Comparison of ENCODE assay signal across 22 mouse cellular contexts in genomic region chr5:78535308-78535707, GRCm38 (mm10).
DNase-seq lines count a peak whose midpoint lies in the region; ATAC-seq and TF ChIP-seq lines count a peak whose summit lies in the region.
"Had no signal": no experiment of that assay in that cellular context is flagged by ENCODE, and none has a peak within 500 bp of the region (broad histone marks: within the 10 kb centered on the region; RNA-seq: fewer than 3 reads in every experiment).

No protein-coding gene starts in this region.

- H3K27me3 ChIP-seq in kidney, postnatal 0 days (ENCODE audit: insufficient read depth, low read length) = no peaks in the 10 kb centered on the region
- no peaks in the 10 kb centered on the region for H3K27me3 ChIP-seq in kidney, embryonic 15.5 days
- no peaks in the 10 kb centered on the region for H3K27me3 ChIP-seq in intestine, embryonic 16.5 days (replicated peaks; ENCODE audit: control insufficient read depth, insufficient read depth, low read length)
- H3K27me3 ChIP-seq: embryonic facial prominence, embryonic 12.5 days; forebrain, embryonic 13.5 days; forebrain, embryonic 15.5 days had no signal

- H3K4me1 ChIP-seq in kidney, postnatal 0 days (replicated peaks; ENCODE audit: insufficient read depth, low read length) = no peaks in the 10 kb centered on the region
- no peaks in the 10 kb centered on the region for H3K4me1 ChIP-seq in kidney, embryonic 15.5 days
- no peaks in the 10 kb centered on the region for H3K4me1 ChIP-seq in intestine, embryonic 16.5 days (ENCODE audit: control insufficient read depth, insufficient read depth, low read length)
- H3K4me1 ChIP-seq: embryonic facial prominence, embryonic 10.5 days; embryonic facial prominence, embryonic 12.5 days; forebrain, embryonic 13.5 days; forebrain, embryonic 15.5 days had no signal

- ATAC-seq in kidney, postnatal 0 days (replicated peaks; ENCODE audit: low FRiP score, low read depth) = no peak
- ATAC-seq in kidney, embryonic 15.5 days (replicated peaks; ENCODE audit: low FRiP score) = no peak
- ATAC-seq in common myeloid progenitor, adult 5-6 weeks (replicated peaks; ENCODE audit: low read depth, poor library complexity, severe bottlenecking) = peak; percentile 83
- ATAC-seq in megakaryocyte progenitor cell, adult 5-6 weeks (replicated peaks; ENCODE audit: poor library complexity) = peak; percentile 83
- no peak for ATAC-seq in intestine, embryonic 16.5 days
- ATAC-seq: forebrain, embryonic 13.5 days; forebrain, embryonic 15.5 days; forebrain, postnatal 0 days had no signal

- no peak overlapping the region for H3K9ac ChIP-seq in kidney, postnatal 0 days (ENCODE audit: low read depth, low read length)
- H3K9ac ChIP-seq in kidney, embryonic 15.5 days = no peak overlapping the region
- no peak overlapping the region for H3K9ac ChIP-seq in intestine, embryonic 16.5 days (ENCODE audit: low read depth, low read length)
- H3K9ac ChIP-seq: embryonic facial prominence, embryonic 12.5 days; forebrain, embryonic 13.5 days; forebrain, embryonic 15.5 days; forebrain, postnatal 0 days had no signal

- H3K4me2 ChIP-seq in kidney, postnatal 0 days (ENCODE audit: low read length) = no peak overlapping the region
- H3K4me2 ChIP-seq in kidney, embryonic 15.5 days = no peak overlapping the region
- no peak overlapping the region for H3K4me2 ChIP-seq in intestine, embryonic 16.5 days (ENCODE audit: low read depth, low read length)
- H3K4me2 ChIP-seq: embryonic facial prominence, embryonic 12.5 days; forebrain, embryonic 13.5 days; forebrain, embryonic 15.5 days had no signal

- H3K4me3 ChIP-seq in kidney, postnatal 0 days (replicated peaks; ENCODE audit: low read depth, low read length) = no peak overlapping the region
- H3K4me3 ChIP-seq in kidney, embryonic 15.5 days (replicated peaks) = no peak overlapping the region
- no peak overlapping the region for H3K4me3 ChIP-seq in intestine, embryonic 16.5 days (ENCODE audit: low read length)
- H3K4me3 ChIP-seq: embryonic facial prominence, embryonic 10.5 days; embryonic facial prominence, embryonic 12.5 days; forebrain, embryonic 13.5 days; forebrain, embryonic 15.5 days had no signal

- no peak overlapping the region for H3K27ac ChIP-seq in kidney, postnatal 0 days
- H3K27ac ChIP-seq in kidney, embryonic 15.5 days = no peak overlapping the region
- H3K27ac ChIP-seq in intestine, embryonic 16.5 days (ENCODE audit: low read length) = no peak overlapping the region
- H3K27ac ChIP-seq: embryonic facial prominence, embryonic 10.5 days; embryonic facial prominence, embryonic 12.5 days; forebrain, embryonic 13.5 days; forebrain, embryonic 15.5 days had no signal

- no peak for TF ChIP-seq CTCF in kidney, postnatal 0 days (IDR thresholded peaks at IDR 0.05; ENCODE audit: low read depth)

- DNase-seq in kidney, postnatal 0 days (ENCODE audit: low spot score) = peak; percentile 19
- peak; percentile 86 for DNase-seq in 416B (ENCODE audit: low read depth)
- no peak for DNase-seq in layer of hippocampus, postnatal 10 days (ENCODE audit: low spot score in 2 of 2)
- DNase-seq in frontal cortex, postnatal 10 days (ENCODE audit: low spot score in 2 of 2) = no peak
- DNase-seq: adrenal gland, adult 8-10 months; adrenal gland, postnatal 14 days; adrenal gland, postnatal 36 days; cerebellum, adult 11 months; cerebellum, adult 18-20 months; cerebellum, adult 8-10 months; cerebellum, adult 9-11 months; cerebellum, postnatal 14 days; cerebellum, postnatal 36 days; forebrain, postnatal 0 days had no signal

- H3K36me3 ChIP-seq in kidney, postnatal 0 days (ENCODE audit: insufficient read depth, low read length) = no peaks in the 10 kb centered on the region
- H3K36me3 ChIP-seq in kidney, embryonic 15.5 days = no peaks in the 10 kb centered on the region
- H3K36me3 ChIP-seq in intestine, embryonic 16.5 days (ENCODE audit: control insufficient read depth, insufficient read depth, low read length) = no peaks in the 10 kb centered on the region
- H3K36me3 ChIP-seq: embryonic facial prominence, embryonic 10.5 days; embryonic facial prominence, embryonic 12.5 days; forebrain, embryonic 15.5 days had no signal

- H3K9me3 ChIP-seq in kidney, postnatal 0 days (replicated peaks; ENCODE audit: low read length) = no peaks in the 10 kb centered on the region
- no peaks in the 10 kb centered on the region for H3K9me3 ChIP-seq in kidney, embryonic 15.5 days (replicated peaks)
- H3K9me3 ChIP-seq in intestine, embryonic 16.5 days (ENCODE audit: control insufficient read depth, low read length) = no peaks in the 10 kb centered on the region
- H3K9me3 ChIP-seq: embryonic facial prominence, embryonic 10.5 days; embryonic facial prominence, embryonic 12.5 days; forebrain, embryonic 13.5 days; forebrain, embryonic 15.5 days had no signal

Comparison
In these comparisons a context has a peak if more than half of its experiments do, and no peak if none do; other contexts are left out.
1. ATAC-seq: peak in common myeloid progenitor, adult 5-6 weeks (single experiment) and megakaryocyte progenitor cell, adult 5-6 weeks (single experiment); none in kidney, postnatal 0 days (single experiment), kidney, embryonic 15.5 days (single experiment) and intestine, embryonic 16.5 days (single experiment).
2. DNase-seq: peak in kidney, postnatal 0 days (single experiment) and 416B (single experiment); none in layer of hippocampus, postnatal 10 days (0 of 2) and frontal cortex, postnatal 10 days (0 of 2).